Mouse (Mus musculus) thymus, adult 2 months (tissue): Measurements from ENCODE around the gene Gtf3c6. TPM values are rescaled to one million over a fixed set of nuclear protein-coding genes. Genes with fewer than 3 reads are reported as not detected.

ENCODE experiments used
- DNase-seq: peaks from one replicate; pipeline ENCODE4 v3.0.0; 2021
- H3K27ac ChIP-seq: fragments of 200-500 bp; 2 replicates; pipeline ENCODE4 v1.5.1; 2012; ENCODE audit warnings: low read length, control low read depth; ENCODE audit not compliant: control insufficient read depth, insufficient read depth
- H3K27me3 ChIP-seq: fragments of 200-500 bp; 2 replicates; pipeline ENCODE4 v1.6.1; 2012; ENCODE audit warnings: mild to moderate bottlenecking, low read length, moderate library complexity, mixed read lengths; ENCODE audit not compliant: control insufficient read depth, insufficient read depth
- H3K36me3 ChIP-seq: fragments of 200-500 bp; 2 replicates; pipeline ENCODE4 v1.6.1; 2012; ENCODE audit warnings: mild to moderate bottlenecking, low read length, moderate library complexity; ENCODE audit not compliant: control insufficient read depth, insufficient read depth
- H3K4me1 ChIP-seq: fragments of 200-500 bp; replicated peaks from 2 replicates; pipeline ENCODE4 v1.6.1; 2012; ENCODE audit warnings: low read length; ENCODE audit not compliant: control insufficient read depth, insufficient read depth
- H3K4me3 ChIP-seq: fragments of 200-500 bp; 2 replicates; pipeline ENCODE4 v1.5.1; 2012; ENCODE audit warnings: mild to moderate bottlenecking, low read length, control low read depth, moderate library complexity; ENCODE audit not compliant: control insufficient read depth, insufficient read depth
- CTCF ChIP-seq: fragments of 200-500 bp; IDR thresholded peaks from 2 replicates; pipeline ENCODE4 v1.5.1; 2012; ENCODE audit warnings: mild to moderate bottlenecking, control low read depth, low read length, moderate library complexity, borderline replicate concordance; ENCODE audit not compliant: control insufficient read depth, poor library complexity, insufficient read depth; ENCODE audit errors: extremely low read depth
- POLR2A ChIP-seq: fragments of 200-500 bp; IDR thresholded peaks from 2 replicates; pipeline ENCODE4 v1.6.1; 2012; ENCODE audit warnings: mild to moderate bottlenecking, low read length, control low read depth, moderate library complexity; ENCODE audit not compliant: control insufficient read depth, poor library complexity, insufficient read depth; ENCODE audit errors: extremely low read depth
- WGBS: fragments of 180-500 bp; shearing (Covaris S2); methylation state at CpG from one replicate; pipeline ENCODE4 v1.1.7; 2018; 5-methylcytosine and 5-hydroxymethylcytosine counted together
- polyA plus RNA-seq: library from polyadenylated mRNA; depleted of rRNA; stranded (reverse); fragments of >200 nt; gene quantifications from 2 replicates; pipeline ENCODE4 v1.2.3, GENCODE M21; 2012

Gene Gtf3c6
- polyA plus RNA-seq, 1 experiment: 9.3 TPM

DNA sequence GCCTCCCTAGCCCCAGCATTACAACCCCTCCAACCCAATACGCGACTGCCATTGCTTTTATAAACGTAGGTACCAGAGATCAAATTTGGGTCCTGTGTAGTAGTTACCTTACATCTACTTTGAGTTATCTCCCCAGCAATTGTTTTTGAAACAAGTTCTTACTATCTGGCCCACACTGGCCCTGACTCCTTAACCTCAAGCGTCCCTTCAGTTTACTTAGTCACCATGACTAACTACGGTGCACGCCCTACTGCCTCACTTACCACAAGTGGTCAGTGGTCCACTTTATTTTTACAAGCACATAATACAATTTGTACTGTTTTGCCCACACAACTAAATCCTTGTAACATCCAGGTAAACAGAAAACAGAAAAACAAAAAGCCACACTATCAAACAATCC lies 34.7 kb upstream of the Gtf3c6 start:
- Histone ChIP-seq H3K27me3 (no peaks in the 10 kb centered on the region), H3K36me3 (peaks cover 15% of the 10 kb centered on the region), H3K27ac (no peak overlapping the region), H3K4me1 (peaks cover 5% of the 10 kb centered on the region), H3K4me3 (no peak overlapping the region)
- WGBS: 96% methylated on average over 6 of the region's 6 CpGs
- no peak for DNase-seq
- TF ChIP-seq POLR2A: no peak
- no peak for TF ChIP-seq CTCF

GRCm38 (mm10) chr10:40286767-40287166 lies 28.9 kb upstream of the Gtf3c6 start:
- Histone ChIP-seq H3K27ac (no peak overlapping the region), H3K36me3 (peaks cover 15% of the 10 kb centered on the region), H3K4me1 (no peaks in the 10 kb centered on the region), H3K27me3 (no peaks in the 10 kb centered on the region), H3K4me3 (no peak overlapping the region)
- 72% methylated on average over 1 of the region's 1 CpGs for WGBS
- DNase-seq: no peak
- TF ChIP-seq CTCF: no peak
- TF ChIP-seq POLR2A: no peak

DNA sequence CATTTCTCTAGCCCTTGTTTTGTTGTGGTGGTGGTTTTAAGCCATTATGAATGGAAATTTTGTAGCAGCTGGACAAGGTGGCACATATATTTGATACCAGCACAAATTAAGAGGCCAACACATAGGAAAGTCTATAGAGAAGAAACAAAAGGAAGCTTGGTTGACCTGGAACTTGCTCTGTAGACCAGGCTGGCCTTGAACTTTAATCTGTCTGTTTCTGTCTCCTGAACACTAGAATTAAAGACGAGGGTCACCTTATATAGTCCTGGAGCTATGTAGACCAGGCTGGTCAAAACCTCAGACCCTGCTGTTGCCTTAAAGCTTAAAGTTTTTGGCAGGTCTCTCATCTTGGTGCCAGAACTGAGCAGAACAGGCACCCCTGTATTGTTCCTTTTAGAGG lies 27.7 kb upstream of the Gtf3c6 start:
- no peak overlapping the region for H3K4me3 ChIP-seq
- no peak for DNase-seq
- no peaks in the 10 kb centered on the region for H3K27me3 ChIP-seq
- H3K36me3 ChIP-seq: peaks cover 6% of the 10 kb centered on the region
- H3K4me1 ChIP-seq: no peaks in the 10 kb centered on the region
- TF ChIP-seq POLR2A (no peak), CTCF (no peak)
- H3K27ac ChIP-seq: no peak overlapping the region
- WGBS: 100% methylated on average over 1 of the region's 1 CpGs

- Histone ChIP-seq H3K27ac (no peak overlapping the region), H3K27me3 (no peaks in the 10 kb centered on the region), H3K4me3 (no peak overlapping the region), H3K4me1 (no peaks in the 10 kb centered on the region), H3K36me3 (peaks cover 6% of the 10 kb centered on the region)
- DNase-seq: no peak
- TF ChIP-seq POLR2A: no peak
- no peak for TF ChIP-seq CTCF
- 98% methylated on average over 3 of the region's 3 CpGs for WGBS
Measured at GRCm38 (mm10) chr10:40284997-40285396, 27.1 kb upstream of the Gtf3c6 start.

- Histone ChIP-seq H3K4me1 (no peaks in the 10 kb centered on the region), H3K27ac (no peak overlapping the region), H3K4me3 (no peak overlapping the region), H3K36me3 (no peaks in the 10 kb centered on the region; the same call in 1 of the 2 replicates), H3K27me3 (no peaks in the 10 kb centered on the region)
- WGBS: 99% methylated on average over 10 of the region's 10 CpGs
- no peak for DNase-seq
- TF ChIP-seq POLR2A: no peak
- no peak for TF ChIP-seq CTCF
Measured at GRCm38 (mm10) chr10:40284179-40284831, 26.4 kb upstream of the Gtf3c6 start.

- no peak for DNase-seq
Measured at GRCm38 (mm10) chr10:40283636-40284035, 25.7 kb upstream of the Gtf3c6 start.

More at GRCm38 (mm10) chr10:40283636-40284035, 25.7 kb upstream of the Gtf3c6 start:
- no peak overlapping the region for H3K27ac ChIP-seq
- no peak for TF ChIP-seq POLR2A
- TF ChIP-seq CTCF: no peak
- WGBS: 96% methylated on average over 9 of the region's 9 CpGs
- no peaks in the 10 kb centered on the region for H3K4me1 ChIP-seq
- no peaks in the 10 kb centered on the region for H3K36me3 ChIP-seq
- no peak overlapping the region for H3K4me3 ChIP-seq
- no peaks in the 10 kb centered on the region for H3K27me3 ChIP-seq
